Mouse (Mus musculus): ENCODE results near the gene Nebl.
"Not testable (repeated sequence)": the region's sequence is repeated elsewhere in the genome, so short reads cannot be mapped to it uniquely, and the experiment has no call there.

Gene Nebl

GRCm38 (mm10) chr2:17390513-17391200 is 340.6 kb downstream of the Nebl start:
- DNase-seq, result no peak

GRCm38 (mm10) chr2:17389886-17390285 is 341.4 kb downstream of the Nebl start:
- DNase-seq, result no peak

- DNase-seq, result no peak
Observed at GRCm38 (mm10) chr2:17389379-17389778, 341.9 kb downstream of the Nebl start.

GRCm38 (mm10) chr2:17382227-17382626 is 349.0 kb downstream of the Nebl start:
- DNase-seq, result no peak

GRCm38 (mm10) chr2:17375916-17376315 is 355.3 kb downstream of the Nebl start:
- DNase-seq, result no peak

- no peak for DNase-seq
Observed at GRCm38 (mm10) chr2:17365671-17366070, 365.6 kb downstream of the Nebl start.

- DNase-seq, result no peak
Observed at GRCm38 (mm10) chr2:17364971-17365548, 366.2 kb downstream of the Nebl start.

- no peak for DNase-seq
Observed at GRCm38 (mm10) chr2:17363337-17364216, 367.7 kb downstream of the Nebl start.

DNA sequence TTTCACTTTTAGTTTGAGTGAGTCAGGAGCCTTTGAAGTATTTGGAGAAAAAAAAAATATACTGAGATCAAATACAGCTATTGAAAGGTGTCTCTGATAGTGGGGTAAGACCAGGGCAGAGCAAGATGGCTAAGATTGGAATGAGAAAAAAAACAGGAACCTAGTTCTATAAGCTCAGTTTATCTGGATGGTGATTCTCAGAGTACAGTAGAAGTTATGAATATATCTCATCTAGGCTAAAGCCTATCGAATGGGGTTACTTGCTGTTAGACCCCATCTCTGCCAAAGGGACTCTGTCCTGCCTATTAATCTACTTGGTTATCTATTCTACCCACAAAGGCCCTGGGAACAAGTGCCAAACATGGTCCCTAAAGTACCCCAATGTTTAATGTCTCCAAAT is 369.1 kb downstream of the Nebl start:
- no peak for DNase-seq

- no peak for DNase-seq
Observed at GRCm38 (mm10) chr2:17344643-17345042, 386.6 kb downstream of the Nebl start.

DNA sequence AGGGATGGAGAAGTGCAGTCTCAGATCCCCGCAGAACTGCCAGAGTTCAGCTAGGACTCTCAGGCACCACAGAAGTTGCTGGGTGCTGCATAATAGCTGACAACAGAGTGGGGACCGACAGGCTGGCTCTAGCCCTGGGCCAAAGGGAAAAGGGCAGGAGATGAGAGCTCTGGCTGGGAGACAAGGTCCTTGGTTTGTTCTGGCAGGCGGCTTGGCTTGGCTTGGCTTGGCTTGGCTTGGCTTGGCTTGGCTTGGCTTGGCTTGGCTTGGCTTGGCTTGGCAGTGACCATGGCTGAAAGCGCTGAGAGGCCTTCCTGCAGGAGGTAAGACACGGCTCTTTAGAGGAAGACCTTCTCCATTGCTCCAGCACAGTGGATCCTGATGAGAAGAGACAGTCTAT is 395.8 kb downstream of the Nebl start:
- peak; percentile 74 for DNase-seq

DNA sequence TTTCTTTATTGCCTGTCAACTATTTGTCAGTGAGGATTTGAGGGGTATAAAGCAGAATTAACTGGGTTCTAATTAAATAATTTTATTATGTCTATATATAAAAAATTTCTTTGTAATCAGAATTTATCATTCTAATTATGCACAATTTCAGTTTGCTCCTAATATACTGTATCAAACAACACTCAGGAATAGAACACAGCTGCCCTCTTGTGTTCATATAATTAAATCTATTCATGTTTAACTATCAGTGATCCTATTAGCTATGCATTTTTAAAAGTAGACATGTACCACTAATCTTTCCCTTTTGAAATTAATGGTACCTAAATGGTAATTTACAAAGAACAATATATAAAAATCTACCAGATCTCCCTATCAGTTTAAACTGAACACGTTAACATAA is 404.7 kb downstream of the Nebl start:
- no peak for DNase-seq

- DNase-seq, result no peak
Observed at GRCm38 (mm10) chr2:17316850-17317249, 414.4 kb downstream of the Nebl start.

DNA sequence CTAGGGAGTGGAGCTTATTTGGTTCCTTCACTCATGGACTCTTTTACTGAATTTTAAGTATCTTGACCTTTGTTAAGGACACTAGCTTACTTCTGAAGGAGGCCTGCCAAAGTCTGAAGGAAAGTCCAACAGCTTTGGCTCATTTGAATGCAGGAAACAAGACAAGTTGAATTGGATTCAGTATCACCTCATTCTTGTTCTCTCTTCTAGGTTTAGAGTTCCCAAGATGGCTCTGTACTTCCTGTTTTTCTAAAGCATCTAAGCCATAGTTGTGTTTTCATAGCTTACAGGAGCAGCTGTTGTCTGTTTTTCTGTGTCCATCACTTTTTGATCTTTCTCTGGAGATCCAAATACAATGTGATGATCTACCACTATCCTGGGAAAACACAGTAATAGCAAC is 429.9 kb downstream of the Nebl start:
- DNase-seq, result no peak

DNA sequence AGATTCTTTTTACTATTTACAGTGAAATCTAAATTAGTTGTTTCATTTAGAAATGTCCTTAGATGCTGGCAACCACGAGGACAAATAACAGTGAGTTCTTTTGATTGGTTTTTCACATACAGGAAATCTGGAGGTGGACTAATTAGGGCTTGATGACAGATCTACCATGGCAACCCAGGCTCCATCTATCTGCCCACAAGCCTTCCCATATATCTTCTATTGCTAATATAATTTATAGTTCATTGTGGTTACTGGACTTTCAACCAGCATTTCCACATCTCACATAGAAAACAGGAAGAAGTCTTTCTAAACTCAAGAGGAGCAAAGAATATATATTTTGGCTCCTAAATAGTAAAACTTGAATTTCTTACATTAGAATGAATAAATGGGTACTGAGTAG is 433.8 kb downstream of the Nebl start:
- no peak for DNase-seq

DNA sequence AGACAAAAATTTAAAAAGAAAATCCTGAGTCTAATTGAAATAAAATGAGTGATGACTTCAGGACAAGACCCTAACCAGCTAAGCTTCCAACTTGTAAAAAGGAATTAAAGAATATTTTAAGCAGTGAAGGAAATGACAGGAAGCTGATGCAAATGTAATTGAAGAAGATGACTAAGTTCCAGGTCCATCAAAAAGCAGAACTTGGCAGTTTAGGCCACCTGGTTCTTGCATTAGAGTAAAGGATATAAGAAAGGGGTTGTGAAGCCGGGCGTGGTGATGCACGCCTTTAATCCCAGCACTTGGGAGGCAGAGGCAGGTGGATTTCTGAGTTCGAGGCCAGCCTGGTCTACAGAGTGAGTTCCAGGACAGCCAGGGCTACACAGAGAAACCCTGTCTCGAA is 436.0 kb downstream of the Nebl start:
- DNase-seq, result not testable (repeated sequence)
